Mouse (Mus musculus): ENCODE measurements at regions not wholly inside any gene's neighbourhood (a gene's known extent, or its start where the extent isn't known, plus 50 kb on each side); places are given as distances from the start of the nearest gene placed in this dataset.

- no peak overlapping the region for H3K4me3 ChIP-seq (ENCODE audit: low read depth, low read length)
- no peak for ATAC-seq
- peaks cover 2% of the 10 kb centered on the region; the same call in 1 of the 2 replicates for H3K4me1 ChIP-seq (ENCODE audit: control insufficient read depth, insufficient read depth, low read length)
- H3K27me3 ChIP-seq (ENCODE audit: control insufficient read depth, insufficient read depth, low read depth, low read length): no peaks in the 10 kb centered on the region
- H3K36me3 ChIP-seq (ENCODE audit: control insufficient read depth, insufficient read depth, low read length): no peaks in the 10 kb centered on the region
- WGBS: 65% methylated on average over 8 of the region's 8 CpGs
- no peaks in the 10 kb centered on the region for H3K9me3 ChIP-seq (replicated peaks; ENCODE audit: control insufficient read depth, low read length, poor library complexity, severe bottlenecking)
- no peak overlapping the region for H3K9ac ChIP-seq (ENCODE audit: low read depth, low read length)
- H3K27ac ChIP-seq (ENCODE audit: low read length): no peak overlapping the region
- H3K4me2 ChIP-seq (ENCODE audit: low read length): no peak overlapping the region
Observed at GRCm38 (mm10) chr13:45281106-45281505, 108.4 kb upstream of the Mylip start.

GRCm38 (mm10) chr13:45286651-45287050, 102.9 kb upstream of the Mylip start:
- H3K4me1 ChIP-seq (ENCODE audit: control insufficient read depth, insufficient read depth, low read length): no peaks in the 10 kb centered on the region
- no peak overlapping the region for H3K4me2 ChIP-seq (ENCODE audit: low read length)
- no peaks in the 10 kb centered on the region for H3K27me3 ChIP-seq (ENCODE audit: control insufficient read depth, insufficient read depth, low read depth, low read length)
- no peak for ATAC-seq
- no peak overlapping the region for H3K9ac ChIP-seq (ENCODE audit: low read depth, low read length)
- H3K9me3 ChIP-seq (replicated peaks; ENCODE audit: control insufficient read depth, low read length, poor library complexity, severe bottlenecking): peaks cover 3% of the 10 kb centered on the region; the same call in 1 of the 2 replicates
- no peak overlapping the region for H3K4me3 ChIP-seq (ENCODE audit: low read depth, low read length)
- H3K36me3 ChIP-seq (ENCODE audit: control insufficient read depth, insufficient read depth, low read length): no peaks in the 10 kb centered on the region
- H3K27ac ChIP-seq (ENCODE audit: low read length): no peak overlapping the region
- WGBS: 87% methylated on average over 2 of the region's 2 CpGs

GRCm38 (mm10) chr13:45287217-45287616, 102.3 kb upstream of the Mylip start:
- ATAC-seq: no peak
- Histone ChIP-seq H3K4me3 (ENCODE audit: low read depth, low read length) (no peak overlapping the region), H3K36me3 (ENCODE audit: control insufficient read depth, insufficient read depth, low read length) (no peaks in the 10 kb centered on the region), H3K27me3 (ENCODE audit: control insufficient read depth, insufficient read depth, low read depth, low read length) (no peaks in the 10 kb centered on the region), H3K4me2 (ENCODE audit: low read length) (no peak overlapping the region), H3K9me3 (replicated peaks; ENCODE audit: control insufficient read depth, low read length, poor library complexity, severe bottlenecking) (peaks cover 3% of the 10 kb centered on the region; the same call in 1 of the 2 replicates), H3K9ac (ENCODE audit: low read depth, low read length) (no peak overlapping the region), H3K27ac (ENCODE audit: low read length) (no peak overlapping the region), H3K4me1 (ENCODE audit: control insufficient read depth, insufficient read depth, low read length) (no peaks in the 10 kb centered on the region)
- 87% methylated on average over 4 of the region's 4 CpGs for WGBS

- Histone ChIP-seq H3K9me3 (replicated peaks; ENCODE audit: control insufficient read depth, low read length, poor library complexity, severe bottlenecking) (peaks cover 3% of the 10 kb centered on the region; the same call in 1 of the 2 replicates), H3K36me3 (ENCODE audit: control insufficient read depth, insufficient read depth, low read length) (no peaks in the 10 kb centered on the region), H3K4me3 (ENCODE audit: low read depth, low read length) (no peak overlapping the region), H3K27ac (ENCODE audit: low read length) (no peak overlapping the region), H3K4me1 (ENCODE audit: control insufficient read depth, insufficient read depth, low read length) (no peaks in the 10 kb centered on the region), H3K9ac (ENCODE audit: low read depth, low read length) (no peak overlapping the region), H3K27me3 (ENCODE audit: control insufficient read depth, insufficient read depth, low read depth, low read length) (no peaks in the 10 kb centered on the region), H3K4me2 (ENCODE audit: low read length) (no peak overlapping the region)
- no peak for ATAC-seq
- WGBS: 82% methylated on average over 11 of the region's 11 CpGs
Observed at GRCm38 (mm10) chr13:45289976-45290375, 99.6 kb upstream of the Mylip start.

- Histone ChIP-seq H3K27me3 (ENCODE audit: control insufficient read depth, insufficient read depth, low read depth, low read length) (no peaks in the 10 kb centered on the region), H3K36me3 (ENCODE audit: control insufficient read depth, insufficient read depth, low read length) (no peaks in the 10 kb centered on the region), H3K4me2 (ENCODE audit: low read length) (no peak overlapping the region), H3K4me1 (ENCODE audit: control insufficient read depth, insufficient read depth, low read length) (no peaks in the 10 kb centered on the region), H3K4me3 (ENCODE audit: low read depth, low read length) (no peak overlapping the region), H3K27ac (ENCODE audit: low read length) (no peak overlapping the region), H3K9me3 (replicated peaks; ENCODE audit: control insufficient read depth, low read length, poor library complexity, severe bottlenecking) (peaks cover 3% of the 10 kb centered on the region; the same call in 1 of the 2 replicates), H3K9ac (ENCODE audit: low read depth, low read length) (no peak overlapping the region)
- no peak for ATAC-seq
- 91% methylated on average over 10 of the region's 10 CpGs for WGBS
Observed at GRCm38 (mm10) chr13:45294691-45295090, 94.9 kb upstream of the Mylip start.

- H3K4me1 ChIP-seq (ENCODE audit: control insufficient read depth, insufficient read depth, low read length): no peaks in the 10 kb centered on the region
- H3K4me2 ChIP-seq (ENCODE audit: low read length): no peak overlapping the region
- no peak overlapping the region for H3K27ac ChIP-seq (ENCODE audit: low read length)
- H3K27me3 ChIP-seq (ENCODE audit: control insufficient read depth, insufficient read depth, low read depth, low read length): no peaks in the 10 kb centered on the region
- no peak overlapping the region for H3K4me3 ChIP-seq (ENCODE audit: low read depth, low read length)
- H3K9ac ChIP-seq (ENCODE audit: low read depth, low read length): no peak overlapping the region
- no peak for ATAC-seq
- H3K9me3 ChIP-seq (replicated peaks; ENCODE audit: control insufficient read depth, low read length, poor library complexity, severe bottlenecking): no peaks in the 10 kb centered on the region
- WGBS: 95% methylated on average over 8 of the region's 8 CpGs
- H3K36me3 ChIP-seq (ENCODE audit: control insufficient read depth, insufficient read depth, low read length): no peaks in the 10 kb centered on the region
Observed at GRCm38 (mm10) chr13:45300610-45301009, 88.9 kb upstream of the Mylip start.

- H3K4me3 ChIP-seq (ENCODE audit: low read depth, low read length): no peak overlapping the region
- no peak overlapping the region for H3K4me2 ChIP-seq (ENCODE audit: low read length)
- H3K4me1 ChIP-seq (ENCODE audit: control insufficient read depth, insufficient read depth, low read length): no peaks in the 10 kb centered on the region
- H3K36me3 ChIP-seq (ENCODE audit: control insufficient read depth, insufficient read depth, low read length): no peaks in the 10 kb centered on the region
- H3K27ac ChIP-seq (ENCODE audit: low read length): no peak overlapping the region
- no peaks in the 10 kb centered on the region for H3K9me3 ChIP-seq (replicated peaks; ENCODE audit: control insufficient read depth, low read length, poor library complexity, severe bottlenecking)
- no peak overlapping the region for H3K9ac ChIP-seq (ENCODE audit: low read depth, low read length)
- 75% methylated on average over 10 of the region's 10 CpGs for WGBS
- no peak for ATAC-seq
- no peaks in the 10 kb centered on the region for H3K27me3 ChIP-seq (ENCODE audit: control insufficient read depth, insufficient read depth, low read depth, low read length)
Observed at GRCm38 (mm10) chr13:45301191-45301905, 88.2 kb upstream of the Mylip start.

- Histone ChIP-seq H3K4me3 (ENCODE audit: low read depth, low read length) (no peak overlapping the region), H3K36me3 (ENCODE audit: control insufficient read depth, insufficient read depth, low read length) (no peaks in the 10 kb centered on the region), H3K9ac (ENCODE audit: low read depth, low read length) (no peak overlapping the region), H3K27ac (ENCODE audit: low read length) (no peak overlapping the region), H3K4me2 (ENCODE audit: low read length) (no peak overlapping the region), H3K4me1 (ENCODE audit: control insufficient read depth, insufficient read depth, low read length) (no peaks in the 10 kb centered on the region), H3K27me3 (ENCODE audit: control insufficient read depth, insufficient read depth, low read depth, low read length) (no peaks in the 10 kb centered on the region), H3K9me3 (replicated peaks; ENCODE audit: control insufficient read depth, low read length, poor library complexity, severe bottlenecking) (no peaks in the 10 kb centered on the region)
- ATAC-seq: no peak
- 54% methylated on average over 6 of the region's 6 CpGs for WGBS
Observed at GRCm38 (mm10) chr13:45302796-45303195, 86.7 kb upstream of the Mylip start.

- Histone ChIP-seq H3K27me3 (ENCODE audit: control insufficient read depth, insufficient read depth, low read depth, low read length) (no peaks in the 10 kb centered on the region), H3K9me3 (replicated peaks; ENCODE audit: control insufficient read depth, low read length, poor library complexity, severe bottlenecking) (no peaks in the 10 kb centered on the region), H3K4me2 (ENCODE audit: low read length) (no peak overlapping the region), H3K4me3 (ENCODE audit: low read depth, low read length) (no peak overlapping the region), H3K9ac (ENCODE audit: low read depth, low read length) (no peak overlapping the region), H3K4me1 (ENCODE audit: control insufficient read depth, insufficient read depth, low read length) (no peaks in the 10 kb centered on the region), H3K27ac (ENCODE audit: low read length) (no peak overlapping the region), H3K36me3 (ENCODE audit: control insufficient read depth, insufficient read depth, low read length) (no peaks in the 10 kb centered on the region)
- no peak for ATAC-seq
- 81% methylated on average over 5 of the region's 5 CpGs for WGBS
Observed at GRCm38 (mm10) chr13:45306177-45306576, 83.4 kb upstream of the Mylip start.

Data from midbrain, embryonic 16.5 days (tissue).